Mouse (Mus musculus): ENCODE measurements around the gene Dtymk.

The Dtymk gene

DNA sequence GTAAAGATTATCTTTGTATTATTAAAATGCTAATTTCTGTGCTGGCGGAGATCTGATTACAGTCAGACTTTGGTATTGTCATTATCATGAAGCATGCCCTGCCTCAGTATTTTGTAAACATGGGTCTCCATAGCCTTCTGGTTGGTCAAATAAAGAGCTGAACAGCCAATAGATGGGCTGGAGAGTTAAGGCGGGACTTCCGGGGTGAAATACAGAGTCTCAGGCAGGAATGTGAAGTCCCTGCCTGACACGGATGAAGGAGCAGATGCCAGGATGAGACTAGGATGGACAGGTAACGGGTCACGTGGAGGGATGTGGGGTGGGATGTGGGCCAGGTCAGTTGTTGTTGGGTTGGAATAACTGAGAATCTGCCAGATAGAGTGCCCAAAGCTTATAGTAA lies 50.4 kb downstream of the Dtymk start, which contains the start of gene Atg4b:
Gene Atg4b (plus strand): TSS at position 211 of the 400 bp plus-strand sequence.
- peak in 1 of 2 experiments; percentile 28 for DNase-seq (ENCODE audit: inconsistent age in 2 of 2, low spot score in 1 of 2)

DNA sequence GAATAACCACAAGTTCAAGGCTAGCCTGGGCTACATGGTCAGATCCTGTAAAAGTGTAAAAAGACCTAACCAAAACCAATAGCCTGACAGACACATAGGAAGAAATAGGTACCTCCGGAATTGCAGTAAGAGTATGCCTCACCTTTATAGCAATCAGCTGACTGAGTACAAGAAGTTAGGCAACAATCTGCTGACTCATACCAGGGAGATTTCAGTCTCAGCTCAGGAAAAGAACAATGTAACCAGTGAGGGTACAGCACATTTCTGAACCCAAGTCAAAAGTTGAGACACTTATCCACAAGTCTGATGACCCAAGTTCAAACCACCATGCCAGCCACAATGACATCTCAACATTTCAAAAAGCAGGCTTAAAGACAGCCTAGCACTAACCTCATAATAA lies 53.2 kb downstream of the Dtymk start:
- peak in 1 of 2 experiments; percentile 70 for DNase-seq (ENCODE audit: inconsistent age in 2 of 2, low spot score in 1 of 2)

DNA sequence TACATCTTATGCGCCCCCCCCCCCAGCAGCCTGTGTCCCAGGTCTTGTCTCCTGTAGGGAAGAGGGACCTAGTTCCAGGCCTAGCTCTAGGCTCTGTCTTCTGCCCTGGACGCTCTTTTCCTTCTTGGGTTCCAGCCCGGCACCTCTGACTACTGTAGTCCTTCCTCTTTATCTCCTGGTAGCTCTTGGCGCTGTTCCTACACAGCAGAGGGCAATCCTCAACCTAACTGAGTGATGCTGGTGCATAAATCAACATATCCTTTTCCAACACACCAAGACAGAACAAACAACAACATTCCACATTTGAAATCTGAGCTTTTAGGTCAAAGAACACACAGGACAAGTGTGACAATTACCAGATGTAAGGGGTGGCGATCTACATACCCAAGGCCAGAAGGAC lies 55.6 kb downstream of the Dtymk start:
- no peak for DNase-seq (ENCODE audit: inconsistent age in 2 of 2, low spot score in 1 of 2)

DNA sequence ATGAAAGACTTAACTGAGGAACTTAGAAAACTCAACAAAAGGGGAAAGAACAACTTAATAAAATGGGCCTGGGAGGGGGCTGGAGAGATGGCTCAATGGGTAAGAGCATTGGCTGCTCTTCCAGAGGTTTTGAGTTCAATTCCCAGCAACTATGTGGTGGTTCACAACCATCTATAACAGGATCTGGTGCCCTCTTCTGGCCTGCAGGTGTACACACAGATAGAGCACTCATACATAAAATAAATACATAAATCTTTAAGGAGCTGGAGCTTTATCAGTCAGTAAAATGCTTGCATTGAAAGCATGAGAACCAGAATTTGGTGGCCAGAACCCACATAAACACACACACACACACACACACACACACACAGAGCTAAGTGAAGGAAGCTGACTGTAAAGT lies 58.8 kb downstream of the Dtymk start:
- peak in 1 of 2 experiments; percentile 35 for DNase-seq (ENCODE audit: inconsistent age in 2 of 2, low spot score in 1 of 2)
